Mouse (Mus musculus) neutrophil, adult 65 days (primary cell): Measurements from ENCODE around the gene Gm8947. TPM values are rescaled to one million over a fixed set of nuclear protein-coding genes. Genes with fewer than 3 reads are reported as not detected.

Experiments used
- total RNA-seq: library from RNA; stranded (reverse); gene quantifications from 2 replicates; pipeline ENCODE4 v1.2.4, GENCODE M21; 2023

The Gm8947 gene
- total RNA-seq: not detected in 2 replicates

GRCm38 (mm10) chr1:151192075-151192474, at the start of gene Gm8947:
Gene Gm8947, plus strand, starts transcription at chr1:151192376.

GRCm38 (mm10) chr1:151182266-151182665, 9.9 kb upstream of the Gm8947 start, which contains the start of gene Gm47985:
Gene Gm47985, plus strand, starts transcription at chr1:151182537.

GRCm38 (mm10) chr1:151198120-151198519, 5.9 kb downstream of the Gm8947 start, which contains the start of gene Gm47995:
Gene Gm47995, plus strand, starts transcription at chr1:151198448.

GRCm38 (mm10) chr1:151203818-151204217, 11.6 kb downstream of the Gm8947 start, which contains the start of gene 3110040M04Rik:
Gene 3110040M04Rik, plus strand, starts transcription at chr1:151204121.

DNA sequence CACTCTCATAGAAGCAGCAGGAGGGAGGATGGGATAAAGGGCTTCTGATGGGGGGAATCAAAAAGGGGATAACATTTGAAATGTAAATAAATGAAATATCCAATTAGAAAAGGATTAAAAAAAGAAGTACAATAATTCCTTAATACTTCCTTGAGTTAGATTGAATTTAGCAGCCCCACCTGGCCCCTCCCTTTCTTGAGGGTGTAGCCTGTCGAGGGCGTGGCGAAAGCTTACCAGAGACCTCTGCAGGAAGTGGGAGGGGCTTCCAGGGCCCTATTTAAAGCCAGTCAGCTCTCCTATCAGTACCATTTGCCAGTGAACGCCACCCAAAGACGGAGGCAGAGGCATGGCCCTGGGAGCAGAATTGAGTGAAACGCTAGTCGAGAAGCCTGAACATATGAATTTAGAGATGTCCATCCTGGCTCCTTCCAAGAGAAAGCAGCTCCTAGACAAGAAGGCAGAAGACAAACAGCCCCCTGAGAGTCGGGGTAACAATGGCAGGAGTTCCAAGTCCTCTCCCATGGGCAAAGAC, 17.7 kb downstream of the Gm8947 start, which contains the start of gene Gm47996:
Gm47996 (plus strand) TSS at position 308 of the 532 bp plus-strand sequence.

Other genes starting within 250 kb of the Gm8947 start
- not detected in 2 replicates for gene Hmcn1, start 198.9 kb upstream of the Gm8947 start, total RNA-seq
- not detected in 2 replicates for gene Gm47985, start 9.8 kb upstream of the Gm8947 start, total RNA-seq
- not detected in 2 replicates for gene Gm47995, start 6.1 kb downstream of the Gm8947 start, total RNA-seq
- not detected in 2 replicates for gene 3110040M04Rik, start 11.7 kb downstream of the Gm8947 start, total RNA-seq
- gene Gm47996, start 17.8 kb downstream of the Gm8947 start, total RNA-seq: not detected in 2 replicates
- gene Ivns1abp, start 152.1 kb downstream of the Gm8947 start, total RNA-seq: 94.9 and 115 TPM in 2 replicates
- 18.3 and 27.3 TPM in 2 replicates for gene Swt1, start 236.1 kb downstream of the Gm8947 start, total RNA-seq
- 16.6 and 18.9 TPM in 2 replicates for gene Trmt1l, start 236.2 kb downstream of the Gm8947 start, total RNA-seq